Mouse (Mus musculus) kidney, adult 2 months (tissue): Measurements from ENCODE around the gene Hspa14.

ENCODE experiments used
- CTCF ChIP-seq: fragments of 200-500 bp; conservative IDR thresholded peaks from 2 replicates; pipeline ENCODE4 v1.5.1; 2011; ENCODE audit warnings: low read depth, mild to moderate bottlenecking, control low read depth, low read length, moderate library complexity, mixed read lengths; ENCODE audit not compliant: insufficient read depth, insufficient read length
- POLR2A ChIP-seq: fragments of 200-500 bp; IDR thresholded peaks from one replicate; pipeline ENCODE4 v1.6.1; 2011; ENCODE audit warnings: low read depth, low read length, control low read depth

- no peak for TF ChIP-seq POLR2A
- TF ChIP-seq CTCF = no peak
Measured at GRCm38 (mm10) chr2:3445984-3446383, 66.6 kb downstream of the Hspa14 start.
